Mouse (Mus musculus) stomach, postnatal 0 days (tissue): Measurements from ENCODE around the gene Ccdc163.

Source experiments
- CTCF ChIP-seq: IDR thresholded peaks from 2 replicates; pipeline ENCODE4 v1.5.1; 2016; ENCODE audit warnings: antibody characterized with exemption, low read depth, mild to moderate bottlenecking, moderate library complexity
- EP300 ChIP-seq: optimal IDR thresholded peaks from 2 replicates; pipeline ENCODE3; 2016; ENCODE audit warnings: antibody characterized with exemption

GRCm38 (mm10) chr4:116734996-116735395, 26.7 kb downstream of the Ccdc163 start:
- TF ChIP-seq CTCF (no peak), EP300 (no peak)
